Mouse (Mus musculus) lung, postnatal 0 days (tissue): Measurements from ENCODE around the gene Gosr2. TPM values are rescaled to one million over a fixed set of nuclear protein-coding genes. Genes with fewer than 3 reads are reported as not detected.

Experiments
- ATAC-seq: fragments of 200-750 bp; cut with Nextera tagmentation; 2 replicates; pipeline ENCODE4 v1.8.0; 2017; ENCODE audit warnings: moderate library complexity
- DNase-seq: peaks from one replicate; pipeline ENCODE4 v3.0.0-alpha.2; 2016; ENCODE audit warnings: low spot score
- H3K27ac ChIP-seq: fragments of 300-500 bp; sonication (generic); 2 replicates; pipeline ENCODE4 v1.5.1; 2014; ENCODE audit warnings: antibody characterized with exemption, mild to moderate bottlenecking, low read length, mixed read lengths
- H3K27me3 ChIP-seq: fragments of 300-500 bp; sonication (generic); replicated peaks from 2 replicates; pipeline ENCODE4 v1.6.1; 2014; ENCODE audit warnings: low read length, mixed read lengths; ENCODE audit not compliant: insufficient read depth
- H3K36me3 ChIP-seq: fragments of 300-500 bp; sonication (generic); 2 replicates; pipeline ENCODE4 v1.6.1; 2014; ENCODE audit warnings: low read length, mixed read lengths; ENCODE audit not compliant: insufficient read depth
- H3K4me1 ChIP-seq: fragments of 300-500 bp; sonication (generic); 2 replicates; pipeline ENCODE4 v1.6.1; 2014; ENCODE audit warnings: antibody characterized with exemption, low read depth, low read length, mixed read lengths; ENCODE audit not compliant: insufficient read depth
- H3K4me2 ChIP-seq: fragments of 300-500 bp; sonication (generic); replicated peaks from 2 replicates; pipeline ENCODE4 v1.6.1; 2014; ENCODE audit warnings: low read depth, mild to moderate bottlenecking, low read length, moderate library complexity, mixed read lengths
- H3K4me3 ChIP-seq: fragments of 300-500 bp; sonication (generic); 2 replicates; pipeline ENCODE4 v1.5.1; 2014; ENCODE audit warnings: low read depth, low read length
- H3K9ac ChIP-seq: fragments of 300-500 bp; sonication (generic); replicated peaks from 2 replicates; pipeline ENCODE4 v1.6.1; 2014; ENCODE audit warnings: low read depth, mild to moderate bottlenecking
- H3K9me3 ChIP-seq: fragments of 300-500 bp; sonication (generic); 2 replicates; pipeline ENCODE4 v1.6.1; 2016; ENCODE audit warnings: low read length, mixed read lengths
- CTCF ChIP-seq: IDR thresholded peaks from 2 replicates; pipeline ENCODE4 v1.5.1; 2016; ENCODE audit warnings: antibody characterized with exemption, mild to moderate bottlenecking
- EP300 ChIP-seq: IDR thresholded peaks from 2 replicates; pipeline ENCODE4 v1.6.1; 2016; ENCODE audit warnings: antibody characterized with exemption, mild to moderate bottlenecking, control low read depth
- WGBS: fragments of 180-500 bp; shearing (Covaris S2); extraction: QIAGEN DNeasy Blood & Tissue Kit; methylation state at CpG from one replicate; pipeline ENCODE4 v1.1.7; 2014; 5-methylcytosine and 5-hydroxymethylcytosine counted together
- polyA plus RNA-seq: library from polyadenylated mRNA; unstranded; fragments of >200 nt; fragmentation: Nextera tagmentation; extraction: Ambion mirVana; gene quantifications from 2 replicates; pipeline ENCODE4 v1.2.1, GENCODE M21; 2015

Gosr2 gene
- polyA plus RNA-seq, 1 experiment from 2014 or later: 87.6 TPM

DNA sequence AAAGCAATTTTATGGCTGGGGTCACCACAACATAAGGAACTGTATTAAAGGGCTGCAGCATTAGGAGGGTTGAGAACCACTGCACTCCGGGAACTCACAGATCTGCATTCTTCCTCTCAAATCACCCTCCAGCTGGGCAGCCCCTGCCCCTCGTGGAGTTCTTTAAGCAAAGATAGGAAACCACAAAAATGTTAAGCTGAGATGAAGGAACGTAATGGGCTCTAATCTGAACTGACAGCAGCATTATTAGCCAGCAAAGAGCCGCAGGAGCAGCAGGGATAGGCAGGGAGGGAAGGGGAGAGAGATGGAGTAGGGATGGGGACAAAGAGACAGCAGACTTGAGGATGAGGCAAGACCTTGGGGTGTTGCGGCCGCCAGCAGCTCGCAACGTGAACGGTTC lies 19.3 kb upstream of the Gosr2 start:
- no peak for TF ChIP-seq EP300
- no peak for TF ChIP-seq CTCF
- Histone ChIP-seq H3K9ac (no peak overlapping the region), H3K4me3 (no peak overlapping the region), H3K36me3 (no peaks in the 10 kb centered on the region), H3K9me3 (no peaks in the 10 kb centered on the region), H3K4me1 (no peaks in the 10 kb centered on the region; the same call in 1 of the 2 replicates), H3K27ac (no peak overlapping the region), H3K27me3 (no peaks in the 10 kb centered on the region), H3K4me2 (no peak overlapping the region)
- no peak for ATAC-seq
- no peak for DNase-seq
- WGBS: 41% methylated on average over 9 of the region's 9 CpGs

DNA sequence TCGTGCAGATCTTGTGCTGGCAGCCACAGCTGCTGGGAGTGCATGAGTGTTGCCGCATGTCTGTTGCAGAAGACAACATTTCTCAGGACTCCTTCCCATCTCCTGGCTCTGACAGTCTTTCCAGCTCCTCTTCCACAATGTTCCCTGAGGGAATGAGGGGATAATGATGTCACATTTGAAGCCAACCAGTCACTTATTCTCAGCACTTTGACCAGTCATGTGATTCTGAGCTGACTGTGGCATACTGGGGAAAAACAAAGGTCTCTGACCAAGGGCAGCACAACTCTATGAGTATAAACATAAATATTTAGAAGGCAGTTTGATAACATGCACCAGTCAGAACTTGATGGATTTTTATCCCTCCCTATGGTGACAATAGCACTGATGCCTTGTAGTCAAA lies 16.4 kb upstream of the Gosr2 start:
- TF ChIP-seq EP300 (no peak), CTCF (no peak)
- Histone ChIP-seq H3K27me3 (no peaks in the 10 kb centered on the region), H3K9ac (no peak overlapping the region), H3K4me2 (no peak overlapping the region), H3K4me3 (no peak overlapping the region), H3K27ac (no peak overlapping the region), H3K9me3 (no peaks in the 10 kb centered on the region), H3K4me1 (no peaks in the 10 kb centered on the region), H3K36me3 (no peaks in the 10 kb centered on the region)
- no peak for DNase-seq
- 74% methylated on average over 2 of the region's 2 CpGs for WGBS
- ATAC-seq: no peak

DNA sequence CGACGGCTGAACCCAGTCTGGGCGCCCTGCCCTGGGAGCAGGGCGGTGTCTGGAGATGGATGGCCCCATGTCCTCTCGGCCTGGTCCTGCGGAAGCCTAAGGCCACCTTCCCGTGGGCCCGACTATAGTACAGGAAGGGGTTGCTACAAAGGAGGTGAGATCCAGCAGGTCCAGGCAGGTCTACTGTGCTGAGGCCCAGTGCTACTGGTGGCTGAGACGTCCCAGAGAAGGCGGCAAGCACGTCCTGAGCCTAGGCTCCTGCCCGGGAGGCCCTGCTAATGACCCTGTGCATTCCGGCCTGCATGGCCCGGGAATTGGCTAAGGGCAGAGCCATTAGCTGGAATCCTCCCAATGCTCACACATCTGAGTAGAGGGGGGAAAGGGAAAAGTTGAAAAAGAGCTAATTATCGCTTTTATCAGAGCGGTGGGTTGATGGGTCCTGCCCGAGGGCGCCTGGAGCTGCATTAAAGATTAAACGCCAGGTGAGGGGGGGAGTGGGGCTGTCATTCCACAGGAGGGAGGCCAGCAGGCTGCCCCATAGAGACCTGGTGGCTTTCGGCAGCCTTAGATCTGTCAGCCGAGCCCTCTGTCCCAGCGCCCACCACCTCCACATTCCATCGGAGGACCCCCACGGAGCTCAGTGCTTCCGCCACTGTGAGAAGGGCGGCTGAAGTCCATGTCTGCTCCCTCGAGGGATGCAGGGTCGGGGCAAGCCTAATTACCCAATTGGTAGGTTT lies 14.3 kb upstream of the Gosr2 start:
- Histone ChIP-seq H3K9me3 (no peaks in the 10 kb centered on the region), H3K27me3 (no peaks in the 10 kb centered on the region), H3K4me2 (no peak overlapping the region), H3K36me3 (no peaks in the 10 kb centered on the region), H3K4me3 (no peak overlapping the region), H3K27ac (no peak overlapping the region), H3K9ac (no peak overlapping the region), H3K4me1 (no peaks in the 10 kb centered on the region)
- no peak for ATAC-seq
- 47% methylated on average over 28 of the region's 28 CpGs for WGBS
- no peak for DNase-seq
- TF ChIP-seq CTCF (no peak), EP300 (no peak)

DNA sequence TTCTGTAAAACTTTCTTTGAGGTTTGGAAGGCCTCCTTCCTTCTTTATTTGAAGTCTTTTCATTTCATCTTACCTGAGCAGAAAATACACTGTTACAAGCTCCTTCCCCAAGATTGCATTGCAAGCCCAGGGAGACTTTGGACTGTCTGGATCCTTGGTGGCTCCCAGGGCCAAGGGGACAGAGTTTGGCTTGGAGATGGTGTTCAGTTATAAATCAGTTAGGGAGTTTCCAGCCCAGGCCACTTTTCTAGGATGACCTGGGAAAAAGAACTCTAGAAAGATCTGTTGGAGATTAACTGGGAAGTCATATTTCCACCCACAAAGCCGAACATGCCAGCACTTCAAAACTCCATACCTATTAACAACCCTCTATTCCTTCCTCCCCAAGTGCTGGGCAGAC lies 12.3 kb upstream of the Gosr2 start:
- H3K9me3 ChIP-seq: no peaks in the 10 kb centered on the region
- H3K4me1 ChIP-seq: no peaks in the 10 kb centered on the region
- no peak for TF ChIP-seq CTCF
- TF ChIP-seq EP300: no peak
- DNase-seq (no peak), ATAC-seq (no peak)
- no peak overlapping the region for H3K4me2 ChIP-seq
- H3K36me3 ChIP-seq: no peaks in the 10 kb centered on the region
- H3K27ac ChIP-seq: no peak overlapping the region
- H3K9ac ChIP-seq: no peak overlapping the region
- 63% methylated on average over 1 of the region's 1 CpGs for WGBS
- H3K4me3 ChIP-seq: no peak overlapping the region
- no peaks in the 10 kb centered on the region for H3K27me3 ChIP-seq

DNA sequence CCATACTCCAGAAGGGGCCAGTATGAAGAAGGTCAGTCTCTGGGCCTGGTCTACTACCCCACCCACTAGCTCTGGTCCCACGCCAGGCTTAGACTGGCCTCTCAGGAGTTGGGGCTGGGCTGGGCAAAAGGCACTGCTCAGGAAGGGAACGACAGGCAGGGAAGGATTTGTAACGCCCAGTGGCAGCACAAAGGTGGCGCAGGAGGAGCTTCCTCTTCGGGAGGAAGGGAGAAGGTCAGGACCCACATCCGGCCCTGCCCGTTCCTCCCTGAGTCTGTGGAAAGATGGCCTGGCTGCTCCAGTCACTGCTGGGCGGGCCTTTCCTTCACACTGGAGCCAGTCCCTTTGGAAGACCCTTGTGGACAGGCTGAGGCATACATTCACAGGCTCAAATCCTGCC lies 9.3 kb upstream of the Gosr2 start:
- Histone ChIP-seq H3K27me3 (no peaks in the 10 kb centered on the region), H3K9me3 (no peaks in the 10 kb centered on the region), H3K9ac (no peak overlapping the region), H3K36me3 (no peaks in the 10 kb centered on the region), H3K4me3 (no peak overlapping the region), H3K4me2 (no peak overlapping the region), H3K4me1 (no peaks in the 10 kb centered on the region), H3K27ac (0 out of 2 replicates have a peak overlapping the region, but pooled peaks have one; percentile 32)
- DNase-seq (peak; percentile 79), ATAC-seq (peak; percentile 95)
- WGBS: 38% methylated on average over 8 of the region's 8 CpGs
- TF ChIP-seq CTCF: peak; percentile 47
- no peak; the same call in 1 of the 2 replicates for TF ChIP-seq EP300

DNA sequence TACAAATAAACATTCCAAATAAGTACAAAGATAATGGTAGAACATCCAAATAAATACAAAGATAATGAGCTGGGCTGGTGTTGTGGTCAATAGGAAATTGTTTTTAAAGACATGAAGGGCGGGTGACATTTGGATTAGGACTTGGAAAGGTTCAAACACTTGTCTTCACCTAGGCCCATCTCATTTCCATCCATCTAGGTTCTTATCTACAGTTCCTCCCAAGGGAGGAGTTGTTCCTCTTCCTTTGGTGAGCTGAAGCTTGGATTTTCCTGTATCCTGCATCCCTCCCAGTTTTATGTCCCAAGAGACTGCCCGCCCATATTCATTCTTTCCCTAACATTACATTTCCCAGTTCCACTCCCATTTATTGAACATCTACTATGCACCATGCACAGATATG lies 528 bp upstream of the Gosr2 start:
- H3K4me1 ChIP-seq: no peaks in the 10 kb centered on the region
- ATAC-seq: no peak
- H3K9ac ChIP-seq: peak overlapping the region; percentile 92
- TF ChIP-seq EP300: no peak
- TF ChIP-seq CTCF: no peak
- H3K27ac ChIP-seq: peak overlapping the region; percentile 98
- no peaks in the 10 kb centered on the region for H3K27me3 ChIP-seq
- H3K9me3 ChIP-seq: no peaks in the 10 kb centered on the region
- peak overlapping the region; percentile 94 for H3K4me3 ChIP-seq
- peak; percentile 42 for DNase-seq
- H3K36me3 ChIP-seq: no peaks in the 10 kb centered on the region
- 73% methylated on average over 2 of the region's 2 CpGs for WGBS
- H3K4me2 ChIP-seq: peak overlapping the region; percentile 68
